Mouse (Mus musculus): Measurements from ENCODE around the gene Gm12794. TPM values are rescaled to one million over a fixed set of nuclear protein-coding genes. Genes with fewer than 3 reads are reported as not detected.

The Gm12794 gene
- polyA plus RNA-seq (2014; fragmentation: Illumina TruSeq; extraction: RNeasy Lipid Tissue Mini Kit (QIAGEN cat#74804); ENCODE audit: low read depth, low replicate concordance), result not detected

DNA sequence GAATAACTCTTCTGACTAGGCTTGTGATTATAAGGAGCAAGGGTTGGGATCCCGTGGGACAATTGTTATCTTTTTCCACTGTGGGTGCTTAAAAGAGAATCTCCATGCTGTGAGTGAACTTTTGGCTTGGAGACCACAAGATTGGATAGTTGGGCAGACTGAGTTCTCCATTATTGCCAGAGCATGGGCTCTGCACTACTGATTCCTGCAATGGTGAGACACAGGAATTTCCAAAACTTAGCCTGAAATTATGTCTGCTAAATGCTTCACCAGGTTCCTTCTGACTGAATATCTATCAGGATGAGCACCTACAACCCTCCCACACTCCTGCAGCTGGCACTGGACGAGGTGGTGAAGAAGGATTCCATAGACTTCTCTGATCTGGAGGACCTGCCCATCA is at the start of gene Gm12794:
Gene Gm12794, plus strand, starts transcription at position 301 of the 400 bp plus-strand sequence.

DNA sequence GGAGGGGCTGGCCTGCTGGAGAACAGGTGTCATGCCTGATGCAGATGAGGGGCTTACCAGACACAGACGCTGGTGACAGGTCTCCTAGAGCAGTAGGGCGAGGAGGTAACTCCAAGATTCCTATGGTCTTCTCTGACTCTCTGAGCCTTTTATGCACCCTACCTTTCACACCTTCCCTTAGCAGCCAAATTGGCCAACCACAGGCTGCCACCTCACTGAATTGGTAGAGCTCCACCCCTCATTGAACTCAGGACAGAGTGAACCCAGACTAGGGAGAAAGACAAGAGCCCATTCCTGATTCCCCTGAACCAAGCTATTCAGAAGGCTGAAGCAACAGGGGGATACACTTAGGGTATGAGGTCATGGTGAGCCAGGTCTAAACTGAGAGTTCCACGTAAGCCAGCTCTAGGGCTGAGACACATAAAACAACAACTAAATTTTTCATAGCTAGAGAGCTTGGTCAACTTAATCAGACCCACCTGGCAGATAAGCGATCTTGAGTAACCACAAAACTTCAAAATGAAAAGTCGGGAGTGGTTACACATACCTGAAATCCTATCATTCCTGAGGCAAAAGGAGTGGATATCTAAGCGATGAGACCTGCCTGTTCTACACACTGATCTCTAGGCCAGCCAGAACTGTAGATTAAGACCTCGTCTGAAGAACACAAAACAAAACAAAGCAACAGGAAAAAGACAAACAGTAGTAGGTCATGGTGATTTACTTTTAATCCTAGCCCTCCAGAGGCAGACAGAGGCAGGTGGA is 46.4 kb upstream of the Gm12794 start, which contains the start of gene C130073F10Rik:
Gene C130073F10Rik, minus strand, starts transcription at position 134 of the 765 bp plus-strand sequence.

DNA sequence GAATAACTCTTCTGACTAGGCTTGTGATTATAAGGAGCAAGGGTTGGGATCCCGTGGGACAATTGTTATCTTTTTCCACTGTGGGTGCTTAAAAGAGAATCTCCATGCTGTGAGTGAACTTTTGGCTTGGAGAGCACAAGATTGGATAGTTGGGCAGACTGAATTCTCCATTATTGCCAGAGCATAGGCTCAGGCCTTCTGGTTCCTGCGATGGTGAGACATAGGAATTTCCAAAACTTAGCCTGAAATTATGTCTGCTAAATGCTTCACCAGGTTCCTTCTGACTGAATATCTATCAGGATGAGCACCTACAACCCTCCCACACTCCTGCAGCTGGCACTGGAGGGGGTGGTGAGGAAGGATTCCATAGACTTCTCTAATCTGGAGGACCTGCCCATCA is 31.4 kb upstream of the Gm12794 start, which contains the start of gene Gm12800:
Gene Gm12800, plus strand, starts transcription at position 301 of the 400 bp plus-strand sequence.

DNA sequence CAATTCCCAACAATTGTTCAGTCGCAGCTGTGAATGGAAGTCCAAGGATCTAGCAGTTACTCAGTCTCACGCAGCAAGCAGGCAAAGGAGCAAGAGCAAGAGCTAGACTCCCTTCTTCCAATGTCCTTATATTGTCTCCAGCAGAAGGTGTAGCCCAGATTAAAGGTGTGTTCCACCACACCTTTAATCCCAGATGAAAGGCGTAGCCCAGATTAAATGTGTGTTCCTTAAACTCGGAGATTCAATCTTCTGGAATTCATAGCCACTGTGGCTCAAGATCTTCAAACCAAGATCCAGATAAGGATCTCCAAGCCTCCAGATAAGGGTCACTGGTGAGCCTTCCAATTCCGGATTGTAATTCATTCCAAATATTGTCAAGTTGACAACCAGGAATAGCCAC is 40.7 kb downstream of the Gm12794 start, which contains the start of gene Gm12790:
Gene Gm12790, minus strand, starts transcription at position 101 of the 400 bp plus-strand sequence.

DNA sequence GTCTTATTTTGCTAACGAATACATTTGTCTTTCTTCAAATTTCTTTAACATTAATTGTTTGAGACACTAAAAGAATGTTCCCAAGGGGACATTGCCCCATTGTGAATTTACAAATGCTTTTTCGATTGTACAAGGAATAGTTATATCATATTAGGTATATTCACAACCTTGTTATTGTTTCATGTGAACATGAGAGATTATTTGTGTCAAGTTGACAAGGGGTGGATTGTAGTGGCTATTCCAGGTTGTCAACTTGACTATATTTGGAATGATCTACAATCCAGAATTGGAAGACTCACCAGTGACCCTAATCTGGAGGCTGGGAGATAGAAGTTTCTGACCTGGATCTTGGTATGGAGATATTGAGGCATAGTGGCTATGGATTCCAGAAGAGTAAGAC is 46.1 kb downstream of the Gm12794 start, which contains the start of gene Gm12789:
Gene Gm12789, plus strand, starts transcription at position 301 of the 400 bp plus-strand sequence.

Other genes starting within 250 kb of the Gm12794 start
- 34.0 TPM for gene Lepr, start 223.0 kb upstream of the Gm12794 start, polyA plus RNA-seq (2014; fragmentation: Illumina TruSeq; extraction: RNeasy Lipid Tissue Mini Kit (QIAGEN cat#74804); ENCODE audit: low read depth, low replicate concordance)
- not detected for gene B020004J07Rik, start 96.4 kb upstream of the Gm12794 start, polyA plus RNA-seq (2014; fragmentation: Illumina TruSeq; extraction: RNeasy Lipid Tissue Mini Kit (QIAGEN cat#74804); ENCODE audit: low read depth, low replicate concordance)
- gene C130073F10Rik, start 46.6 kb upstream of the Gm12794 start, polyA plus RNA-seq (2014; fragmentation: Illumina TruSeq; extraction: RNeasy Lipid Tissue Mini Kit (QIAGEN cat#74804); ENCODE audit: low read depth, low replicate concordance), result not detected
- not detected for gene Gm12800, start 31.3 kb upstream of the Gm12794 start, polyA plus RNA-seq (2014; fragmentation: Illumina TruSeq; extraction: RNeasy Lipid Tissue Mini Kit (QIAGEN cat#74804); ENCODE audit: low read depth, low replicate concordance)
- gene Gm12790, start 40.6 kb downstream of the Gm12794 start, polyA plus RNA-seq (2014; fragmentation: Illumina TruSeq; extraction: RNeasy Lipid Tissue Mini Kit (QIAGEN cat#74804); ENCODE audit: low read depth, low replicate concordance), result not detected
- not detected for gene Gm12789, start 46.2 kb downstream of the Gm12794 start, polyA plus RNA-seq (2014; fragmentation: Illumina TruSeq; extraction: RNeasy Lipid Tissue Mini Kit (QIAGEN cat#74804); ENCODE audit: low read depth, low replicate concordance)
- 17.4 TPM for gene Pde4b, start 147.1 kb downstream of the Gm12794 start, polyA plus RNA-seq (2014; fragmentation: Illumina TruSeq; extraction: RNeasy Lipid Tissue Mini Kit (QIAGEN cat#74804); ENCODE audit: low read depth, low replicate concordance)